Mouse (Mus musculus) spleen, postnatal 14 days (tissue): ENCODE data around the gene Osgep.
"Not testable (repeated sequence)": the region's sequence is repeated elsewhere in the genome, so short reads cannot be mapped to it uniquely, and the experiment has no call there.

ENCODE experiments used
- DNase-seq, 2 experiments: peaks; one replicate each; pipeline ENCODE4 v3.0.0; 2021 to 2022; ENCODE audit warnings: low spot score in 2 of 2

Osgep gene

GRCm38 (mm10) chr14:50924281-50925064 is at the start of gene Osgep, which contains the start of gene Apex1:
Gene Osgep (minus strand): TSS chr14:50924893.
Gene Apex1 (plus strand): TSS chr14:50924968.
- peak; percentile 89 to 94 for DNase-seq

- no peak for DNase-seq
Measured at GRCm38 (mm10) chr14:50973700-50974099, 49.0 kb upstream of the Osgep start.

- DNase-seq, result not testable (repeated sequence)
Measured at GRCm38 (mm10) chr14:50973054-50973453, 48.4 kb upstream of the Osgep start.

GRCm38 (mm10) chr14:50970822-50971221 is 46.1 kb upstream of the Osgep start:
- no peak for DNase-seq

GRCm38 (mm10) chr14:50969558-50970544 is 45.2 kb upstream of the Osgep start:
- no peak for DNase-seq

- no peak for DNase-seq
Measured at GRCm38 (mm10) chr14:50969041-50969440, 44.3 kb upstream of the Osgep start.

GRCm38 (mm10) chr14:50968216-50968980 is 43.7 kb upstream of the Osgep start:
- DNase-seq, result no peak

- DNase-seq, result not testable (repeated sequence)
Measured at GRCm38 (mm10) chr14:50958289-50958995, 33.7 kb upstream of the Osgep start.

- not testable (repeated sequence) for DNase-seq
Measured at GRCm38 (mm10) chr14:50957146-50957545, 32.5 kb upstream of the Osgep start.

GRCm38 (mm10) chr14:50956724-50957123 is 32.0 kb upstream of the Osgep start:
- not testable (repeated sequence) for DNase-seq

- DNase-seq, result peak; percentile 58 to 66
Measured at GRCm38 (mm10) chr14:50955942-50956508, 31.3 kb upstream of the Osgep start, which contains the start of gene Pnp2. Gene Pnp2 (plus strand): TSS chr14:50955992.

GRCm38 (mm10) chr14:50955487-50955886 is 30.8 kb upstream of the Osgep start:
- DNase-seq, result no peak

- not testable (repeated sequence) for DNase-seq
Measured at GRCm38 (mm10) chr14:50945526-50945925, 20.8 kb upstream of the Osgep start.

GRCm38 (mm10) chr14:50945081-50945480 is 20.4 kb upstream of the Osgep start:
- DNase-seq, result not testable (repeated sequence)

GRCm38 (mm10) chr14:50944668-50945033 is 20.0 kb upstream of the Osgep start:
- not testable (repeated sequence) for DNase-seq

- peak; percentile 89 to 92 for DNase-seq
Measured at GRCm38 (mm10) chr14:50943932-50944667, 19.4 kb upstream of the Osgep start, which contains the start of gene Gm49342. Gene Gm49342 (plus strand): TSS chr14:50944517.

- DNase-seq, result no peak
Measured at GRCm38 (mm10) chr14:50938940-50939339, 14.2 kb upstream of the Osgep start.

GRCm38 (mm10) chr14:50938119-50938908 is 13.6 kb upstream of the Osgep start:
- no peak for DNase-seq

GRCm38 (mm10) chr14:50936649-50937048 is 12.0 kb upstream of the Osgep start:
- DNase-seq, result no peak
